In genomic region chr10:90273311-90273710, GRCm38 (mm10) we compare ENCODE assay signal across 22 mouse cellular contexts.
A peak's percentile ranks its signal among the peaks of the same experiment; 100 is the strongest.
DNase-seq lines count a peak whose midpoint lies in the region; ATAC-seq and TF ChIP-seq lines count a peak whose summit lies in the region.
"Had no signal": no experiment of that assay in that cellular context is flagged by ENCODE, and none has a peak within 500 bp of the region (broad histone marks: within the 10 kb centered on the region; RNA-seq: fewer than 3 reads in every experiment).

No protein-coding gene starts in this region.

- no peak overlapping the region for H3K4me3 ChIP-seq in kidney, postnatal 0 days (replicated peaks; ENCODE audit: low read depth, low read length)
- no peak overlapping the region for H3K4me3 ChIP-seq in liver, postnatal 0 days (ENCODE audit: low read depth, low read length)
- no peak overlapping the region for H3K4me3 ChIP-seq in liver, embryonic 11.5 days (ENCODE audit: low read depth, low read length)
- no peak overlapping the region for H3K4me3 ChIP-seq in intestine, embryonic 16.5 days (ENCODE audit: low read length)
- H3K4me3 ChIP-seq: embryonic facial prominence, embryonic 12.5 days; forebrain, embryonic 12.5 days; heart, adult 2 months; heart, embryonic 15.5 days; hindbrain, embryonic 13.5 days had no signal

- H3K4me1 ChIP-seq in kidney, postnatal 0 days (replicated peaks; ENCODE audit: insufficient read depth, low read length) = no peaks in the 10 kb centered on the region
- no peaks in the 10 kb centered on the region for H3K4me1 ChIP-seq in liver, postnatal 0 days (ENCODE audit: insufficient read depth)
- no peaks in the 10 kb centered on the region for H3K4me1 ChIP-seq in liver, embryonic 11.5 days (replicated peaks; ENCODE audit: control insufficient read depth, insufficient read depth, low read length)
- no peaks in the 10 kb centered on the region for H3K4me1 ChIP-seq in intestine, embryonic 16.5 days (ENCODE audit: control insufficient read depth, insufficient read depth, low read length)
- H3K4me1 ChIP-seq: embryonic facial prominence, embryonic 12.5 days; forebrain, embryonic 12.5 days; heart, embryonic 15.5 days; hindbrain, embryonic 13.5 days had no signal

- no peak for TF ChIP-seq EP300 in liver, postnatal 0 days (IDR thresholded peaks at IDR 0.05; ENCODE audit: low read depth)

- H3K27me3 ChIP-seq in kidney, postnatal 0 days (ENCODE audit: insufficient read depth, low read length) = no peaks in the 10 kb centered on the region
- H3K27me3 ChIP-seq in liver, postnatal 0 days (ENCODE audit: insufficient read depth, low read length) = no peaks in the 10 kb centered on the region
- no peaks in the 10 kb centered on the region for H3K27me3 ChIP-seq in liver, embryonic 11.5 days (replicated peaks; ENCODE audit: control insufficient read depth, insufficient read depth, low read length)
- no peaks in the 10 kb centered on the region for H3K27me3 ChIP-seq in intestine, embryonic 16.5 days (replicated peaks; ENCODE audit: control insufficient read depth, insufficient read depth, low read length)
- H3K27me3 ChIP-seq: embryonic facial prominence, embryonic 12.5 days; forebrain, embryonic 12.5 days; heart, embryonic 15.5 days; hindbrain, embryonic 13.5 days had no signal

- H3K9ac ChIP-seq in kidney, postnatal 0 days (ENCODE audit: low read depth, low read length) = no peak overlapping the region
- H3K9ac ChIP-seq in liver, postnatal 0 days (replicated peaks) = no peak overlapping the region
- H3K9ac ChIP-seq in liver, embryonic 11.5 days (ENCODE audit: low read depth, low read length) = no peak overlapping the region
- no peak overlapping the region for H3K9ac ChIP-seq in intestine, embryonic 16.5 days (ENCODE audit: low read depth, low read length)
- H3K9ac ChIP-seq: embryonic facial prominence, embryonic 12.5 days; forebrain, embryonic 12.5 days; heart, embryonic 15.5 days; hindbrain, embryonic 13.5 days had no signal

- peak; percentile 27 for DNase-seq in kidney, postnatal 0 days (ENCODE audit: low spot score)
- DNase-seq in kidney, adult 9 months = no peak
- no peak for DNase-seq in liver, postnatal 0 days
- no peak for DNase-seq in liver, embryonic 11.5 days (ENCODE audit: low spot score)
- DNase-seq in retina, embryonic 14.5 days (ENCODE audit: low spot score) = no peak
- DNase-seq in left cerebral cortex, adult 18-20 months (ENCODE audit: low spot score in 2 of 2) = no peak
- DNase-seq: adrenal gland, postnatal 10 days; cerebellum, adult 18-20 months; cerebellum, adult 9-11 months; embryo, embryonic 11 days; gastrocnemius, postnatal 10 days; heart, adult 2 months; heart, postnatal 14 days had no signal

- H3K9me3 ChIP-seq in kidney, postnatal 0 days (replicated peaks; ENCODE audit: low read length) = no peaks in the 10 kb centered on the region
- H3K9me3 ChIP-seq in liver, postnatal 0 days (ENCODE audit: low read length) = no peaks in the 10 kb centered on the region
- no peaks in the 10 kb centered on the region for H3K9me3 ChIP-seq in liver, embryonic 11.5 days (ENCODE audit: control insufficient read depth, low read length)
- H3K9me3 ChIP-seq in intestine, embryonic 16.5 days (ENCODE audit: control insufficient read depth, low read length) = no peaks in the 10 kb centered on the region
- H3K9me3 ChIP-seq: embryonic facial prominence, embryonic 12.5 days; forebrain, embryonic 12.5 days; heart, embryonic 15.5 days; hindbrain, embryonic 13.5 days had no signal

- ATAC-seq in kidney, postnatal 0 days (replicated peaks; ENCODE audit: low FRiP score, low read depth) = no peak
- ATAC-seq in liver, postnatal 0 days = peak; percentile 62; the same call in 1 of the 2 replicates
- no peak for ATAC-seq in liver, embryonic 11.5 days (replicated peaks; ENCODE audit: low FRiP score)
- ATAC-seq in megakaryocyte, adult 5-6 weeks (ENCODE audit: poor library complexity, severe bottlenecking) = peak; percentile 60; the same call in 1 of the 2 replicates
- no peak for ATAC-seq in intestine, embryonic 16.5 days
- ATAC-seq: forebrain, embryonic 16.5 days; hindbrain, postnatal 0 days had no signal

- no peak overlapping the region for H3K27ac ChIP-seq in kidney, postnatal 0 days
- no peak overlapping the region for H3K27ac ChIP-seq in liver, postnatal 0 days (ENCODE audit: low read depth)
- no peak overlapping the region for H3K27ac ChIP-seq in liver, embryonic 11.5 days (ENCODE audit: low read depth, low read length)
- no peak overlapping the region for H3K27ac ChIP-seq in intestine, embryonic 16.5 days (ENCODE audit: low read length)
- H3K27ac ChIP-seq: embryonic facial prominence, embryonic 12.5 days; forebrain, embryonic 12.5 days; heart, adult 2 months; heart, embryonic 15.5 days; hindbrain, embryonic 13.5 days; hindbrain, postnatal 0 days had no signal

- TF ChIP-seq CTCF in kidney, postnatal 0 days (IDR thresholded peaks at IDR 0.05; ENCODE audit: low read depth) = no peak
- no peak for TF ChIP-seq CTCF in liver, postnatal 0 days (IDR thresholded peaks at IDR 0.05; ENCODE audit: low read depth)

- no peaks in the 10 kb centered on the region for H3K36me3 ChIP-seq in kidney, postnatal 0 days (ENCODE audit: insufficient read depth, low read length)
- no peaks in the 10 kb centered on the region for H3K36me3 ChIP-seq in liver, postnatal 0 days (replicated peaks; ENCODE audit: insufficient read depth, low read length)
- no peaks in the 10 kb centered on the region for H3K36me3 ChIP-seq in liver, embryonic 11.5 days (ENCODE audit: control insufficient read depth, insufficient read depth, low read length)
- H3K36me3 ChIP-seq in intestine, embryonic 16.5 days (ENCODE audit: control insufficient read depth, insufficient read depth, low read length) = no peaks in the 10 kb centered on the region
- H3K36me3 ChIP-seq: embryonic facial prominence, embryonic 12.5 days; forebrain, embryonic 12.5 days; heart, embryonic 15.5 days; hindbrain, embryonic 13.5 days had no signal

- WGBS in kidney, postnatal 0 days = 71% methylated on average over 2 of the region's 2 CpGs
- WGBS in liver, postnatal 0 days (ENCODE audit: insufficient replicate concordance) = 48% methylated on average over 2 of the region's 2 CpGs
- 76% methylated on average over 2 of the region's 2 CpGs for WGBS in liver, embryonic 11.5 days
- WGBS in intestine, embryonic 16.5 days = 82% methylated on average over 2 of the region's 2 CpGs

- no peak overlapping the region for H3K4me2 ChIP-seq in kidney, postnatal 0 days (ENCODE audit: low read length)
- no peak overlapping the region for H3K4me2 ChIP-seq in liver, postnatal 0 days (ENCODE audit: low read depth, low read length)
- H3K4me2 ChIP-seq in liver, embryonic 11.5 days = no peak overlapping the region
- no peak overlapping the region for H3K4me2 ChIP-seq in intestine, embryonic 16.5 days (ENCODE audit: low read depth, low read length)
- H3K4me2 ChIP-seq: embryonic facial prominence, embryonic 12.5 days; forebrain, embryonic 12.5 days; heart, embryonic 11.5 days; heart, embryonic 15.5 days; hindbrain, embryonic 13.5 days had no signal

Comparison
In these comparisons a context has a peak if more than half of its experiments do, and no peak if none do; other contexts are left out.
1. ATAC-seq: peak in liver, postnatal 0 days (single experiment) and megakaryocyte, adult 5-6 weeks (single experiment); none in kidney, postnatal 0 days (single experiment), liver, embryonic 11.5 days (single experiment) and intestine, embryonic 16.5 days (single experiment).